Mouse (Mus musculus) megakaryocyte-erythroid progenitor cell, adult 5-6 weeks (primary cell): ENCODE data around the gene Ptpru. TPM values are rescaled to one million over a fixed set of nuclear protein-coding genes. Genes with fewer than 3 reads are reported as not detected.

ENCODE experiments used
- ATAC-seq: replicated peaks from 2 replicates; pipeline ENCODE4 v1.8.0; 2016; ENCODE audit warnings: mild to moderate bottlenecking, inconsistent platforms; ENCODE audit not compliant: severe bottlenecking, poor library complexity, low FRiP score, low TSS enrichment
- total RNA-seq, 2 experiments: library from RNA; stranded (forward) in 1 of 2; stranded (reverse) in 1 of 2; fragments of 200-1000, 215-1000 nt in 1 of 2; fragments of >200 nt in 1 of 2; fragmentation: Nextera tagmentation in 1 of 2; gene quantifications; 2 replicates each; pipeline ENCODE4 v1.2.3; 2014 to 2017

Ptpru gene
- total RNA-seq, 2 experiments from 2014 or later, result not detected

DNA sequence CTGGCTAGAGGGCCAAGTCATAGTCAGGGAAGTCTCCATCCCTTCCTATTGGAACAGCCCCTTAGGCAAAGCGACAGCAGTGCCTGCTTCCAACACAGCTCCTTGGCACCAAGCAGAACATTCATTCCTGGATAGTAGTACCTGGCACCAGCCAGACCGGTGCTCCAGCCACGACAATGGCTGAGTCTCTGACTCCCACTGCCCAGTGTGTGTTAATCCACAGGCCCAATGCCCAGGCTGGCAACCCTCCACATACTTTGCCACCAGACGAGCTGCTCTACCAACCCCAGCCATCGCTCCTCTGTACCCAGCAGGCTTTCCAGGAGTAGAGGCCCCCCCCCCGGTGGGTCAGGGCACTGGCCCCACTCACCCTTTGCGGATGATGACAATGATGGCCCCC, 40.6 kb downstream of the Ptpru start:
- no peak for ATAC-seq

DNA sequence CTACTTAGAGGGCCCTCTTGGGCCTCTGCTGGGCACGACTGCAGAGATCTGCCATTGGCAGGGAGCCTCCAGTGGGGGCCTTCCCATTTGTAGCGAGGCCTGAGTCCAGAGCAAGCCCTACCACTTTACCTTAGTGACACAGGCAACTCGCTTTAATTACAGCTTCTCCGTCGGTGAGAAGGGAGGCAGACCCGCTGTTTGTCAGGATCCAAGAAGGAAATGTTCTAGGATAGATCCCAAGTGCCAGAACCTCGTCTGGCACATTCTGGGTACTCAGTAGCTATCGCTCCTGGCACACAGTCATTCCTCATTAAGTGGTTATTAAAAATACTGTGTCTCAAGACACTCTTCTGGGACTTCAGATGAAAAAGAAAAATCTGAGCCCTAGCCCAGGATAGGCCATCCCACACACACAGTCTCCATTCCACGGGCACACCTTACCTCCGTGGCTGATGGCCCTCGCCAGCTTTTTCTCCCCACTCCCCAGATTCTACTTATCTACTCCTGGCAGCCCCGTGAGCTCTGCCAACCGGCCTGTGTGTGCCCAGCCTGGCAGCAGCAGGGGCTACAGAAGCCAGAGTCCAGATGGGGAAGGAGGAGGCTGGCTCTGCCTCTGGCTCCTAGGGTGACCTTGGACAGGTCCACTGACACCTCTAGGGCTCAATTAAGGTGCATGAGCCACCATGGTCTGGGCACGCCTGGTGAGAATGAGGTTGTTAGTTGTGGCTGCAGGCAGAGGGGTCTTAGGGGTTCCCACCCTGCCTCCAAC, 41.6 kb downstream of the Ptpru start:
- no peak for ATAC-seq

DNA sequence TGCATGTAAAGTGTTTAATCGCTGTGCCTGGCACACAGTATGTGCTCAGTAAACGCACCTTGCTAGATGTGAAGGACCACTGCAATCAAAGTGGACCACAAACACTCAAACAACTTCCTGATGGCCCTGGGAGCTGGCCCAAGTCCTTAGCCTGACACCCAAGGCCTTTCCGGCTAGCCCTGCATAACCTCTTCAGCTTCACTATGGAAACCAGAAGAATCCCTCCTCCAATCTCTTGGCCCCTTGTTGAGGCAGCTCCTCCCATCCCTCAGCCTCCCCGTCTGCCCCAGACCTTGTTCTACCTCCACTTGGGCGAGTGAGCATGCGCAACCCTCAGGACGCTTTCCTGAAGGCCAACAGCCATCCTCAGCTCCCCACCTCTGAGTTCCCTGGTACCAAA, 51.3 kb downstream of the Ptpru start:
- no peak for ATAC-seq

DNA sequence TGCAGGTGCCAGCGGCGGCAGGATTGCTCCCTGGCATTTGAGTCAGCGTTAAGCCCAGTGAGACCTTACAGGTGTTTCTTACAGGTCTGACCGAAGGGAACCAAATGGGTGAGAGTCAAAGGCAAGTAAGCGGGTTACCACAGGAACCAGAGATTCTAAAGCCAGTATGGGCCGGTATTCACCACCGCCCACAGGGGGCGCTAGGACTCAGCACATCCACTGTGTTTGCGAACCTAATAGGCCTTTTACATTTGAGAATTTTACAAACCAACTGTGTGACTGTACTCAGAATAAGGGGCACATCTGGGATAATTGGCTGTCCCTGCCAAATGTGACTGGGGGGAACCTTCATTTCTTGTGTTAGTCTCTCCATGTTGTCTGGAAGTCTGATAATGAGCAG, 54.1 kb downstream of the Ptpru start:
- ATAC-seq, result peak; percentile 47; the same call in 1 of the 2 replicates

DNA sequence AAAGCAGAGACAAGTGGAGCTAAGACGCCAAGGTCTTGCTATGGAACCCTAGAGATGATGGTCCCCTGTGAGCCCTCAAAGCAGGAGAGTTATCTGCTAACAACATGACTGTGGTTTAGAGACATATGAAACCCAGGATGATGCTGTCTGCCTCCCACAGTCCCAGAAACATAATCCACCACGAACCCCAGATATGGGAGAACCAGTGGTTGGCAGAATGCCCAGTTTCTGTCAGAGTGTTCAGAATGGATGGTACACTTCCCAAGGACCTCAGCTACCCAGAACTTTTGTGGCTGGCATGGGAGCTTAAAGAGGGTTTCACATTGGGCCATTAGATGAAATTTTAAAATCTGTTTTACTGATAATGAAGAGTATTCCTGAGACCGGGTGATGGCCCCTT, 57.1 kb downstream of the Ptpru start:
- ATAC-seq, result no peak

DNA sequence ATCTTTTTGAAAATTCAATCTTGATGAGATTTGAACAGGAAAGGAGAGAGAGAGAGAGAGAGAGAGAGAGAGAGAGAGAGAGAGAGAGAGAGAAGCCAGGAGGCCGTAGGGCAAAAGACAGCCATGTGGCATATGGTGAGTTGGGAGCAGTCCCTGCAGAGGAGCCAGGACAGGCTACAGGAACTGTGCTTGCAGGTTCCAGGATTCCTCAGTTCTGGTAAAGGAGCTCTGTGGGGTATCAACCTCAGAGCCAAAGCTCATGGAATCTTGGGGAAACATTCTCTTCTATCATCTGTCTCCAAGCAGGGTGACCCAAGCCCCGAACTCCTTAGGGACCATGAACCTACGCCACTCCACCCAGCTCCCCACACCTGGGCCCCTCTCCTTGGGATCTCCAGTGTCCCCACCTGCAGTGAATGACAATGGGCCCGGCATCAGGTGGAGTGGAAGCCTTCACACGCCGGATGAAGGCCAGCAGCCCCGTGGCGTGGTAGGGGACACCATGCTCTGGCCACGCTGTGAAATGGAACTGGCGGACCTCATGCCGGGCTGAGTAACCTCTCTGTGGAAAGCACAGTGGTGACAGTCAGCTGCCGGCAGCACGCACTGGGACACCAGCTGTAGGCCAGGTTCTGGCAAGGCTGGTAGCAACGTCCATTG, 59.3 kb downstream of the Ptpru start:
- no peak for ATAC-seq

DNA sequence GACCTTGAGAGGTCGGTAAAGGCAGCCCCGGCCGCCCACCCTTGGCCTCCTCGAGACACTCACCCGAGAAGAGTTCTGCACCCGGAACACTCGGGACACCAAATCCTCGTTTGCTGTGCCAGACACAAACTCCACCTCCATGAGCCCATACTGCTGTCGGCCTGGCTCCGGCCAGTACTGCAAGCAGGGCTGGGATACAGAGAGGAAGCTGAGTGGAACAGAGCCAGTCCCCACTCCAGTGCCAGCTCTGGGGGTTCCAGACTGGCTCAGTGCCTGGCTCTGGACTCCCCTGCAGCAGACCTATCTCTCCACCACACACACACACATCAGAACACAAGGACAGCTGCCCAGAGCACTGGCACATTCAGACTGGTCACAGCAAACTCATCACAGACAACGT, 66.7 kb downstream of the Ptpru start:
- ATAC-seq, result no peak

DNA sequence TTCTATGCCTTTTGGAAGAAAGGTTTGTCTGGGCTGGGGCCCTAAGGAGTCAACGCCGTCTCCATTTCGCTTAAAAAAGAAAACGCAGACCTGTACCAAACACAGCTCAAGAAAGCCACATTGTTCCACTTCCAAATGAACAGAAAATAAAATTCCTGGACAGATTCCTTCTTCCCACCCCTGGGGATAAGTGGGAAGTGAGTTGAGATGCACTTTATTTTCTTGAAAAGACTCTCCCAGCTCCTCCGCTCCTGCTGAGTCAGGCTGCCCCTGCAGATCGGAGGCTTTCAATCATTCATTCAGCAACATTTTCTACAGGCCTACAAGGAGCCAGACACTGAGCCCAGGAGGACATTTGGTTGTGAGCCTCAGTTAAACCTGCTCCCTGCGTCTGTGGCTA, 74.2 kb downstream of the Ptpru start:
- ATAC-seq, result no peak

DNA sequence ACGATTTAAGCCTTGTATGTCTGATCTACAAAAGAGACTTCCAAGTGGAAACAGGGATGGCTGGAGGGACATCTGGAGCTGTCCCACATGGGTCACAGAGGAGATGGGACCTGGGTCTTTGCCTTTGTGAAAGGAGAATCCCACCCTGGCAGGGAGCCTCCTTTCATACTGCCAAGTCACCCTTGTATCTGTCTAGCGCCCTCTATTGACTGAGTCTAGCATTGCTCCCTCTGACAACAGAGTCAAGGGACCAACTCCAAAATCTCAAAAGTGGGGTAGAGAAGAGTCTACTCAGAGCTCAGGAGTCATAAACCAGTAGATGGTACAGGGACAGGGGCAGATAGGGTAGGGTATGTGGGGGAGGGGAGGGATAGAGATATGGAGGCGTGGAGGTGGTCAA, 74.6 kb downstream of the Ptpru start:
- ATAC-seq, result no peak

DNA sequence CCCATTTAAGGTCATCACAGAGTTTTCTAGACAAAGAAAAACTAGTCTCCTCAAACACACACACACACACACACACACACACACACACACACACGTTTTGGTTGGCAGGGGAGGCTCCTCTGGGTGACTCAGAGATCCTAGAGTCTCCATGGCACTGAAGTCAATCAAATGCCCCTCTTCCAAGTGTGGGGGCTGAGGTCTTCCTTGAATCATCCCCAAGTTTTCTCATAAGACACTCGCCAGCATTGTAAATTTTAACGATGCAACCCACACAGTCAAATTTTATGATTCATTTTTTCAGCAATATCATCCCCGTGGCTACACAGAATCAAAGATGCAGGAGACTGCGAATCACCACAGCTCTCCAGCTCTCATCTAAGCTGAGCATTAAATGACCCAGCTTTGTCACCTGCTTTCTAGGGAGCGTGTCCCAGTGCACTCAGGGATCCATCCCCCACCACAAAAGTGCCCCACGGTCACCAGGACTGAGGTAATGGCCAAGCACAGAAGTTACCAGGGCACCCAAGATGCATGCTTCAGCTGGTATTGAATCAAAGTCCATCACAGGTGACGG, 75.8 kb downstream of the Ptpru start:
- no peak for ATAC-seq

DNA sequence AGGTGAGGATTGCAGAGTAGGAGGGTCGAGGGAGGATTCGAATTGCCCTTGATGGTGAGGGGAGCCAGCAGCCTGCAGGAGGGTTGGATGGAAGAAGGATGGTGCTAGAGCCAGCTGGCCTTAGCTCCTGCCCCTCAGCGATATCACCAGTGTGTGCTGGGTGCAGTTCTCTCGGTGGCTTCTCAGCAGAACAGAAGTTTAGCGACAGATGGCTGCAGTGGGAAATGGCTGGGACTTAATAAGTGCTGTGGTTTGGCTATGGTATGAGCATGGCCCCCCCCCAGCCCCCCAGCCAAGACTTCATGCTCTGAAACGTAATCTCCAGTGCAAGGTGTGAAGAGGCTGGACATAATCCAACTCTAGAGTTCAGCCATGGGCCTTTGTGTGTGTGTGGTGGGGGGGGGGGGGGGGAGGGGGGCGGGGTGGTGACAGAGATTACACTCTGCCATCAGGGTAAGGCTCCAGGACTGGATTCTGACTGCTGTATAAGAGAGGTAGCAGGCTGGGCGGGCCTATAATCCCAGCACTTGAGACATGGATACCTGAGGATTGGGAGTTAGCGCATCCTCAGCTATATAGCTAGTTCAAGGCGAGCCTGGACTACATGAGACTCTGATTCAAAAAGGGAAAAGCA, 85.8 kb downstream of the Ptpru start:
- ATAC-seq, result no peak

DNA sequence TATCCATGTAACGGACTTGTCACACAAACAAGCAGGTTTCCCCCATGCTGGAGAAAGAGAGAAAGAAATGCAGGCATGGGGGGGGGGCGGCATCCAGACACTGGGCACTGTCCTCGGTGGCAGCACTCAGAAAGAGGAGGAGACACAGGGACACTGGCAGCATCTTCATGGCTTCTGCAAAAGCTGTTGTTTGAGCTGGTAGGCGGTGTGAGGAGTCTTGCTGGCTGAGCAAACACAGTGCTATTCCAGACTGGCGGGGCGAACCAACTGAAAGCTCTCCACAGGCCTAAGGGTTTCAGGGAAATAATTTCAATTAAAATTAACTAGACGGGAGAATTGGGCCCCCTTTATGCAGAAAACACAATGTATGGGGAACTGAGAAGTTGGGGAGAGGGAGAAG, 86.5 kb downstream of the Ptpru start:
- ATAC-seq, result no peak

DNA sequence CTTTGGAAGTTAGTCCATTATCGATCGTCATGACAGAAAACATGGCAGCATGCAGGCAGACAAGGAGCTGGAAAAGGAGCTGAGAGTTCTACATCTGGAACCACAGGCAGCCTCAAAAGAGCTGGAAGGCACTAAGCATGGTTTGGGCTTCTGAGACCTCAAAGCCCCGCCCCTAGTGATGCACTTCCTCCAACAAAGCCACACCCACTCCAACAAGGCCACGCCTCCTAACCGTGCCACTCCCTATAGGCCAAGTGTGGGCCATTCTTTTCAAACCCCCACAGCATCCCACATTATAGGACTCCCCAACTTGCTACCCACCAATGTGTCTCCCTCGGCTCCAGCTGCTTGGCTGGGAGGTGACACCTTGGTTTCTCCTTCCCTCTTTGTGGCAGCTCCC, 88.3 kb downstream of the Ptpru start:
- no peak for ATAC-seq

DNA sequence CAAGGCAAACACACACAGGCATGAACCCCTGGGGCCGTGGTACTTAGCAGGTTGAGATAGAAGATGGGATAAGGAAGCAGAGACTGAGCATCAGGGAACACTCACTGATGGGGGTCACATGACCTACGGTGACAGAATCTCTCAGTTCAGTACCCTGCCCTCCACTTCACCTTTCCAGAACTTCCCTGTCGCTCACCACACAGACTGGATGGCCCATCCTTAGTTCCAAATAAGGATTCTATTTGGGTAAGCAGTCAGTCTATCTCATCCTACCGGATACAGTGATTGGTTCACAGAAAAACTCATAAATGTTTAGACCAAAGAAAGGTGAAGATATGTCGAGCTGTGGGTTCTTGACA, 93.4 kb downstream of the Ptpru start:
- no peak for ATAC-seq

DNA sequence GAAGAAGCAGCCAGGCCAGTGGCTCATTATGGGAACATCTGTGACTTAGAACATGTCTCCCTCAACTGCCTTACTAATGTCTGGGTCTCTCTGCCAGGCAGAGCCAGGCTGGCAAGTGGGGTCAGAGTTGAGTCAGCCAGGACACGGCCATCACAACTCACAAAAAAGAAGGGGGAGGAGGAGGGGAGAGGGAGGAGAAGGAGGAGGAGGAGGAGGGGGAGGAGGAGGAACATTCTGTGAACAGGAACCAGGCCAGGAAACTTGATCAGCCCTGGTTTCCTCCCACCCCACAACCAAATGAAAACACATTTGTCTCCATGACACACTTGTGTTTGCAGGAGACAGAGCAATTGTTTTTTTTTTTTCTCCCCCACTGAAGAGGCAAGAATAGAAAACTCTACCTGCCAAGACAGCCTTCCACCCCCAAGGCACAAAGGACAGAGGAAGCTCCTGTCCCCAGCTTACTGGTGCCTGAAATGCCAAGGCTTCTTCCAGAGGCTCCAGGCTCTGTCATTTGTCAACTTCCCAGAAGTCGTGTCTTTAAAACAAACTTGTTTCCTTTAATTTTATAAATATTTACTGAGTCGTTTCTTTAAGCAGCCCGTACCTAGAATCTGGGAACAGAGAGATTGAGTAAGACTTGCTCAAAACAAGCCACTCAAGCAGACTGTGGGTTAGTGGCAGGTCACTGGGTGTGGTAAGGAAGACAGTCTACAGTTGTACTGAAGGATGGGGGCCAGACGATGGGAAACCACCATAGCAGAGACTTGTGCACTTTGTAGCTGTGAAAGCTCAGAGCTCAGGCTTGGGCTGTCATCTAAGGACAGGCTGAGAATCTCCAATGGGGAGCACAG, 94.0 kb downstream of the Ptpru start:
- ATAC-seq, result no peak

DNA sequence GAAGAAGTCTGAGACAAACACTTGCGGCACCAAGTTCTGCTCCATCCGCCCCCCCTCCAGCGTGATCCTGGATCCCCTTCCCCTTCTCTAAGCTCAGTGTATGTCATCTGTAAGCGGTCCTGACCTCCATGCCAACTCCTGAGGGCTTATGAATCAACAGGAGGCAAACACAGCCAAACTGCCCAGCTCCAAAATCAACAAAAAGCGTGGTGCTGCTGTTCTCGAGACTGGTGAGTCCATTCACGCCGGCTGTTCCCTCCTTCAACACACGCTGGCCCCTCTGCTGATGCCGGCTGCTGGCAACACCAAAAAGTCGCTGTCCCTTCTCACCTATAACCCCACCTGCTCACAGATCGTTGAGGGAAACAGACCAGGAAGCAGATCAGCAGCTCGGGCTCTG, 95.1 kb downstream of the Ptpru start:
- ATAC-seq, result no peak

DNA sequence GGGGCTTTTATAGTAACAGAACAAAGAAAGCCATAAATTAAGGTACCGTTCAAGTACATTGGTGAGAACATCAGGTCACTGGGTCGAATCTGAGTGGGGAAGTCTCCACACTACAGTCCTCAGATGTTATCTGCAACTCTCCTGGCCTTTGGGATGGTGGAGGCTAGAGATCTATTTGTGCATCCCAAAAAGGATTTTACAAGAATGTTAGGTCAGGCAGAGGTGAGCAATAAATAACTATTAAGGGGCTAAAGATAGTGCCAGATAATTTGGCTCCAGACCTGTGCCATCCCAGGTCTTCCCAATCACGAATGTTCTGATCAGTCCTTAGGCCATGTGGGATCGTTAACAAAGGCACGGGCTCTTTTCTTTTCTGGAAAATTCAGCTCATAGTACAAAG, 97.5 kb downstream of the Ptpru start:
- no peak for ATAC-seq

DNA sequence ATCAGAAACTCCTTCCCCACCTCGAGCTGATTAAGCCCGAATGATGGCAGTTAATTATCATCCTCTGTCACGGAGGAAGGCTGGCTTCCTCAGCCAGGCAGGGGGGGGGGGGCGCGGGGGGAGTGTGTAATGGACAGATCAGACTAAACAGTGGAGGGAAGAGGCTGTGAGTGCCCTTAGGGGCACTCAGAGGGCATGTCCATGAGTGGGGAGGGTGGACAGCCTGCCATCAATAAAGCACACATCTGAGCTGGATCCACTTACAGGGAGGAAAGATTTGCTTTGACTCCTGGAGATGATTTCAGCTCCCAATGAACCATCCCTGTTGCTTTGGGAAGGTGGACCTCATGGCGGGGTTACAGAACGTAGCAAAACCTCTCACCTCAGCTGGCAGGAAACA, 109.5 kb downstream of the Ptpru start:
- ATAC-seq, result no peak

DNA sequence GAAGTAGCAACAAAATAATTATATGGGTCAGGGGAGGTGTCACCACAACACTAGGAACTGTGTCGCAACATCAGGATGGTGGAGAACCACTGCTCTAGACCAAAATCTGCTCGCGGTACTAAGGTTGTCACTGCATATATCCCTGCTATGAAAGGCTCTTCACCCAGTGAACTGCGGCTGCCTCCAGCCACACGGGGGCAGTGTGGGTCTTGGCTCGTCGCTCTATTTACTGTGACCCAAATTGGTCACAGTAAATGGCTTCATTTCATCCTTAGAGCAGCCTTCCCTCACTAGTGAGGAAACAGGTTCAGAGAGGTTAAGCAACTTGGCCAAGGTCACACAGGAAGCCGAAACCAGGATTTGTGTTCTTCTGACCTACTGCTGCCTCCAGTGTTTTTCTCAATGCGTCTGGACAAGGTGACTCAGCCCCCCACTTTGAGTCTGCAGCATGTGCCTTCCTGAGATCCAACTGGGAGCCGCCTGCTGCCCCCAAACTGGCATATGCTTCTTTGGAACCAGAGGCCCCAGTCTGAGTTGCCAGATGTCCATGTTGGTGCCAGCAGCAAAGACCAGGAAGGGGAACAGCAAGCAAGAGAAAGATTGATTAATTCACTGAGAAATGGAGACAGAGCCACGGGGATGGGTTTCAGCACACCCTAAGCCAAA, 114.5 kb downstream of the Ptpru start:
- peak; percentile 82 for ATAC-seq
